Comparison of ENCODE assay signal across 24 mouse cellular contexts in genomic region chr19:34138720-34139430, GRCm38 (mm10). TPM values are rescaled to one million over a fixed set of nuclear protein-coding genes. Genes with fewer than 3 reads are reported as not detected.
A peak's percentile ranks its signal among the peaks of the same experiment; 100 is the strongest.
DNase-seq lines count a peak whose midpoint lies in the region; ATAC-seq and TF ChIP-seq lines count a peak whose summit lies in the region.
"Had no signal": no experiment of that assay in that cellular context is flagged by ENCODE, and none has a peak within 500 bp of the region (broad histone marks: within the 10 kb centered on the region; RNA-seq: fewer than 3 reads in every experiment).

No protein-coding gene starts in this region.

- no peak for ATAC-seq in liver, postnatal 0 days
- ATAC-seq in liver, embryonic 11.5 days (replicated peaks; ENCODE audit: low FRiP score), result no peak
- peak; percentile 94 for ATAC-seq in intestine, embryonic 16.5 days
- ATAC-seq in stomach, postnatal 0 days (ENCODE audit: low FRiP score, low TSS enrichment), result no peak
- ATAC-seq: forebrain, embryonic 13.5 days; midbrain, embryonic 13.5 days had no signal

- no peak overlapping the region for H3K4me2 ChIP-seq in liver, postnatal 0 days (ENCODE audit: low read depth, low read length)
- no peak overlapping the region for H3K4me2 ChIP-seq in liver, embryonic 11.5 days
- H3K4me2 ChIP-seq in intestine, embryonic 16.5 days (ENCODE audit: low read depth, low read length), result no peak overlapping the region
- no peak overlapping the region for H3K4me2 ChIP-seq in stomach, postnatal 0 days (replicated peaks; ENCODE audit: low read depth)
- H3K4me2 ChIP-seq: forebrain, embryonic 13.5 days; heart, embryonic 12.5 days; hindbrain, embryonic 14.5 days; lung, embryonic 15.5 days; midbrain, embryonic 13.5 days; neural tube, embryonic 15.5 days had no signal

- WGBS in liver, postnatal 0 days (ENCODE audit: insufficient replicate concordance), result 74% methylated on average over 6 of the region's 6 CpGs
- 81% methylated on average over 6 of the region's 6 CpGs for WGBS in liver, embryonic 11.5 days
- WGBS in intestine, embryonic 16.5 days, result 75% methylated on average over 6 of the region's 6 CpGs
- 86% methylated on average over 6 of the region's 6 CpGs for WGBS in stomach, postnatal 0 days

- no peaks in the 10 kb centered on the region for H3K36me3 ChIP-seq in liver, postnatal 0 days (replicated peaks; ENCODE audit: insufficient read depth, low read length)
- H3K36me3 ChIP-seq in liver, embryonic 11.5 days (ENCODE audit: control insufficient read depth, insufficient read depth, low read length), result no peaks in the 10 kb centered on the region
- H3K36me3 ChIP-seq in intestine, embryonic 16.5 days (ENCODE audit: control insufficient read depth, insufficient read depth, low read length), result no peaks in the 10 kb centered on the region
- H3K36me3 ChIP-seq in stomach, postnatal 0 days (ENCODE audit: control insufficient read depth, insufficient read depth, low read length), result no peaks in the 10 kb centered on the region
- H3K36me3 ChIP-seq: embryonic facial prominence, embryonic 10.5 days; heart, embryonic 12.5 days; lung, embryonic 15.5 days; midbrain, embryonic 13.5 days; neural tube, embryonic 15.5 days had no signal

- no peak overlapping the region for H3K27ac ChIP-seq in liver, postnatal 0 days (ENCODE audit: low read depth)
- H3K27ac ChIP-seq in liver, embryonic 11.5 days (ENCODE audit: low read depth, low read length), result no peak overlapping the region
- H3K27ac ChIP-seq in intestine, embryonic 16.5 days (ENCODE audit: low read length), result peak overlapping the region; percentile 77
- H3K27ac ChIP-seq in stomach, postnatal 0 days (replicated peaks), result no peak overlapping the region
- H3K27ac ChIP-seq: embryonic facial prominence, embryonic 10.5 days; forebrain, embryonic 13.5 days; hindbrain, embryonic 14.5 days; lung, embryonic 15.5 days; midbrain, embryonic 13.5 days; neural tube, embryonic 15.5 days had no signal

- H3K4me3 ChIP-seq in liver, postnatal 0 days (ENCODE audit: low read depth, low read length), result no peak overlapping the region
- no peak overlapping the region for H3K4me3 ChIP-seq in liver, embryonic 11.5 days (ENCODE audit: low read depth, low read length)
- H3K4me3 ChIP-seq in intestine, embryonic 16.5 days (ENCODE audit: low read length), result no peak overlapping the region
- no peak overlapping the region for H3K4me3 ChIP-seq in stomach, postnatal 0 days (ENCODE audit: low read depth, low read length)
- H3K4me3 ChIP-seq: embryonic facial prominence, embryonic 10.5 days; forebrain, embryonic 13.5 days; heart, embryonic 12.5 days; lung, embryonic 15.5 days; midbrain, embryonic 13.5 days; myocyte; neural tube, embryonic 15.5 days had no signal

- H3K9me3 ChIP-seq in liver, postnatal 0 days (ENCODE audit: low read length), result no peaks in the 10 kb centered on the region
- no peaks in the 10 kb centered on the region for H3K9me3 ChIP-seq in liver, embryonic 11.5 days (ENCODE audit: control insufficient read depth, low read length)
- peaks cover 4% of the 10 kb centered on the region; the same call in 1 of the 2 replicates for H3K9me3 ChIP-seq in intestine, embryonic 16.5 days (ENCODE audit: control insufficient read depth, low read length)
- H3K9me3 ChIP-seq in stomach, postnatal 0 days (ENCODE audit: control insufficient read depth, low read length), result no peaks in the 10 kb centered on the region
- H3K9me3 ChIP-seq: embryonic facial prominence, embryonic 10.5 days; forebrain, embryonic 13.5 days; heart, embryonic 12.5 days; lung, embryonic 15.5 days; midbrain, embryonic 13.5 days; neural tube, embryonic 15.5 days had no signal

- peak; percentile 26 for TF ChIP-seq CTCF in liver, postnatal 0 days (IDR thresholded peaks at IDR 0.05; ENCODE audit: low read depth)
- TF ChIP-seq CTCF in stomach, postnatal 0 days (IDR thresholded peaks at IDR 0.05; ENCODE audit: low read depth), result peak; percentile 52

- H3K27me3 ChIP-seq in liver, postnatal 0 days (ENCODE audit: insufficient read depth, low read length), result no peaks in the 10 kb centered on the region
- no peaks in the 10 kb centered on the region for H3K27me3 ChIP-seq in liver, embryonic 11.5 days (replicated peaks; ENCODE audit: control insufficient read depth, insufficient read depth, low read length)
- H3K27me3 ChIP-seq in intestine, embryonic 16.5 days (replicated peaks; ENCODE audit: control insufficient read depth, insufficient read depth, low read length), result no peaks in the 10 kb centered on the region
- no peaks in the 10 kb centered on the region for H3K27me3 ChIP-seq in stomach, postnatal 0 days (ENCODE audit: control insufficient read depth, insufficient read depth, low read length)
- H3K27me3 ChIP-seq: forebrain, embryonic 13.5 days; heart, embryonic 12.5 days; lung, embryonic 15.5 days; midbrain, embryonic 13.5 days; neural tube, embryonic 15.5 days had no signal

- no peak overlapping the region for H3K9ac ChIP-seq in liver, postnatal 0 days (replicated peaks)
- H3K9ac ChIP-seq in liver, embryonic 11.5 days (ENCODE audit: low read depth, low read length), result no peak overlapping the region
- H3K9ac ChIP-seq in intestine, embryonic 16.5 days (ENCODE audit: low read depth, low read length), result no peak overlapping the region
- H3K9ac ChIP-seq in stomach, postnatal 0 days (ENCODE audit: low read length), result no peak overlapping the region
- H3K9ac ChIP-seq: forebrain, embryonic 13.5 days; heart, embryonic 12.5 days; hindbrain, embryonic 14.5 days; lung, embryonic 15.5 days; midbrain, embryonic 13.5 days; neural tube, embryonic 15.5 days had no signal

- no peaks in the 10 kb centered on the region for H3K4me1 ChIP-seq in liver, postnatal 0 days (ENCODE audit: insufficient read depth)
- H3K4me1 ChIP-seq in liver, embryonic 11.5 days (replicated peaks; ENCODE audit: control insufficient read depth, insufficient read depth, low read length), result no peaks in the 10 kb centered on the region
- no peaks in the 10 kb centered on the region for H3K4me1 ChIP-seq in intestine, embryonic 16.5 days (ENCODE audit: control insufficient read depth, insufficient read depth, low read length)
- no peaks in the 10 kb centered on the region for H3K4me1 ChIP-seq in stomach, postnatal 0 days (replicated peaks; ENCODE audit: control insufficient read depth, insufficient read depth)
- H3K4me1 ChIP-seq: embryonic facial prominence, embryonic 10.5 days; forebrain, embryonic 13.5 days; heart, embryonic 12.5 days; lung, embryonic 15.5 days; midbrain, embryonic 13.5 days; neural tube, embryonic 15.5 days had no signal

- DNase-seq in adrenal gland, postnatal 36 days, result peak; percentile 37 to 44
- no peak for DNase-seq in adrenal gland, adult 18-20 months (ENCODE audit: low spot score in 2 of 2)
- DNase-seq in liver, postnatal 0 days, result no peak
- no peak for DNase-seq in liver, embryonic 11.5 days (ENCODE audit: low spot score)
- DNase-seq in stomach, postnatal 0 days (ENCODE audit: low spot score), result peak; percentile 21
- DNase-seq in spleen, postnatal 14 days (ENCODE audit: low spot score in 2 of 2), result no peak
- no peak for DNase-seq in gastrocnemius, adult 18-20 months (ENCODE audit: low spot score)
- DNase-seq: cerebellum, adult 11 months; cerebellum, postnatal 36 days; gastrocnemius, postnatal 36 days; liver; thymus, adult 2 months had no signal

- TF ChIP-seq EP300 in liver, postnatal 0 days (IDR thresholded peaks at IDR 0.05; ENCODE audit: low read depth), result no peak
- no peak for TF ChIP-seq EP300 in stomach, postnatal 0 days (optimal IDR thresholded peaks at IDR 0.05)

RNA-seq across cellular contexts. Expression of gene Ankrd22, which starts 27.0 kb away (rescaled TPM):
- total RNA-seq in adrenal gland, postnatal 36 days (2021), result not detected
- total RNA-seq in adrenal gland, adult 18-20 months (2021), result not detected
- 0.67 and 0.80 TPM in 2 replicates for polyA plus RNA-seq in liver, postnatal 0 days (2015; fragmentation: Nextera tagmentation; extraction: Ambion mirVana)
- not detected in 2 replicates for polyA plus RNA-seq in liver, embryonic 11.5 days (2014; fragmentation: Nextera tagmentation; extraction: Ambion mirVana)
- polyA plus RNA-seq in intestine, embryonic 16.5 days (2015; fragmentation: Nextera tagmentation; extraction: Ambion mirVana), result 2.6 TPM in 2 replicates
- 16.3 and 17.4 TPM in 2 replicates for polyA plus RNA-seq in stomach, postnatal 0 days (2015; fragmentation: Nextera tagmentation; extraction: Ambion mirVana)
- not detected for total RNA-seq in gastrocnemius, adult 18-20 months (2021)
- total RNA-seq: gastrocnemius, postnatal 36 days; heart, postnatal 25 days had no signal
- polyA plus RNA-seq: C2C12; forebrain, embryonic 13.5 days; heart, embryonic 12.5 days; hindbrain, embryonic 14.5 days; midbrain, embryonic 13.5 days; neural tube, embryonic 15.5 days had no signal

RNA-seq across cellular contexts. Expression of gene Lipm, which starts 38.1 kb away (rescaled TPM):
- total RNA-seq in adrenal gland, postnatal 36 days (2021), result not detected
- total RNA-seq in adrenal gland, adult 18-20 months (2021), result not detected
- polyA plus RNA-seq in liver, postnatal 0 days (2015; fragmentation: Nextera tagmentation; extraction: Ambion mirVana), result not detected in 2 replicates
- not detected in 2 replicates for polyA plus RNA-seq in liver, embryonic 11.5 days (2014; fragmentation: Nextera tagmentation; extraction: Ambion mirVana)
- not detected in 2 replicates for polyA plus RNA-seq in intestine, embryonic 16.5 days (2015; fragmentation: Nextera tagmentation; extraction: Ambion mirVana)
- polyA plus RNA-seq in stomach, postnatal 0 days (2015; fragmentation: Nextera tagmentation; extraction: Ambion mirVana), result 33.0 and 35.0 TPM in 2 replicates
- not detected for total RNA-seq in gastrocnemius, adult 18-20 months (2021)
- total RNA-seq: gastrocnemius, postnatal 36 days; heart, postnatal 25 days; left cerebral cortex, postnatal 36 days had no signal
- polyA plus RNA-seq: C2C12; embryonic facial prominence, embryonic 10.5 days; forebrain, embryonic 13.5 days; heart, embryonic 12.5 days; hindbrain, embryonic 14.5 days; midbrain, embryonic 13.5 days; myocyte had no signal

RNA-seq across cellular contexts. Expression of gene Stambpl1, which starts 53.2 kb away (rescaled TPM):
- 1 to 10 TPM; 4.3 to 5.6 TPM for total RNA-seq in adrenal gland, postnatal 36 days (2021)
- total RNA-seq in adrenal gland, adult 18-20 months (2021), result 1 to 10 TPM; 3.2 to 4.7 TPM
- 9.2 and 10.3 TPM in 2 replicates for polyA plus RNA-seq in liver, postnatal 0 days (2015; fragmentation: Nextera tagmentation; extraction: Ambion mirVana)
- 4.9 and 5.7 TPM in 2 replicates for polyA plus RNA-seq in liver, embryonic 11.5 days (2014; fragmentation: Nextera tagmentation; extraction: Ambion mirVana)
- 22.9 and 24.3 TPM in 2 replicates for polyA plus RNA-seq in intestine, embryonic 16.5 days (2015; fragmentation: Nextera tagmentation; extraction: Ambion mirVana)
- polyA plus RNA-seq in stomach, postnatal 0 days (2015; fragmentation: Nextera tagmentation; extraction: Ambion mirVana), result 13.0 and 13.1 TPM in 2 replicates
- total RNA-seq in gastrocnemius, adult 18-20 months (2021), result 1 to 10 TPM in 1 of 2 experiments, under 1 TPM in 1; 0.39 to 1.2 TPM

Comparison
In these comparisons a context has a peak if more than half of its experiments do, and no peak if none do; other contexts are left out.
1. DNase-seq: peak in adrenal gland, postnatal 36 days (2 of 2) and stomach, postnatal 0 days (single experiment); none in adrenal gland, adult 18-20 months (0 of 2), liver, postnatal 0 days (single experiment), liver, embryonic 11.5 days (single experiment), spleen, postnatal 14 days (0 of 2) and gastrocnemius, adult 18-20 months (single experiment).
2. RNA of gene Lipm, which starts 38.1 kb away (polyA plus RNA-seq): 33.0 to 35.0 TPM in stomach, postnatal 0 days; not detected in intestine, embryonic 16.5 days, not detected in liver, postnatal 0 days and not detected in liver, embryonic 11.5 days; every median in the first group is over 10 times any median in the second.